Mouse (Mus musculus) G1E (cell line): ENCODE results near the gene Col10a1.

ENCODE experiments used
- CTCF ChIP-seq: IDR thresholded peaks from 2 replicates; pipeline ENCODE4 v1.5.1; 2012; ENCODE audit warnings: low read depth, low read length, inconsistent platforms, mixed read lengths
- POLR2AphosphoS5 ChIP-seq: IDR thresholded peaks from 2 replicates; pipeline ENCODE4 v1.6.1; 2012; ENCODE audit warnings: low read depth, low read length, inconsistent platforms; ENCODE audit not compliant: insufficient replicate concordance

DNA sequence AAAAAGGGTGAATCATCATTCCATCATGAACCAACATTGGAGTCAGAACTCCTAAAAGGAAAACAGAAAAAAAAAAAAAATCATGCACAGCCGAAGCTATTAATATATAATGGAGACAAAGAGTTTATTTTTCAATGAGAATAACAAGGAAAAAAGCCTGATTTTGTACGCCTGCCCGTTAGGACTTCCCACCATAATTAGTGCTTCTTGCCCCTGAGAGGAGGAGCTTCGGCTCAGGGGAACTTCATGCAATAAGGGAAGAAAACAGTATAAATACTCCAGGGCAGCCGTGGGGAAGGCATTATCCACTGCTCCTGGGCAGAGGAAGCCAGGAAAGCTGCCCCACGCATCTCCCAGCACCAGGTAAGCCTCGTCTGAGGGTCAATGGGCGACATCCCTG is at the start of gene Col10a1:
- TF ChIP-seq CTCF (no peak), POLR2AphosphoS5 (no peak)
